Mouse (Mus musculus) midbrain, embryonic 12.5 days (tissue): ENCODE data around the gene Rnf185. TPM values are rescaled to one million over a fixed set of nuclear protein-coding genes. Genes with fewer than 3 reads are reported as not detected.

Source experiments
- ATAC-seq: fragments of 200-750 bp; cut with Nextera tagmentation; 2 replicates; pipeline ENCODE4 v1.8.0; 2017; ENCODE audit warnings: low read depth, moderate TSS enrichment, moderate library complexity; ENCODE audit not compliant: low FRiP score
- H3K27ac ChIP-seq: fragments of 300-500 bp; sonication (generic); replicated peaks from 2 replicates; pipeline ENCODE4 v1.5.1; 2016; ENCODE audit warnings: mild to moderate bottlenecking
- H3K27me3 ChIP-seq: fragments of 300-500 bp; sonication (generic); 2 replicates; pipeline ENCODE4 v1.6.1; 2016; ENCODE audit warnings: mild to moderate bottlenecking
- H3K36me3 ChIP-seq: fragments of 300-500 bp; sonication (generic); 2 replicates; pipeline ENCODE4 v1.6.1; 2016
- H3K4me1 ChIP-seq: fragments of 300-500 bp; sonication (generic); 2 replicates; pipeline ENCODE4 v1.6.1; 2016
- H3K4me2 ChIP-seq: fragments of 300-500 bp; sonication (generic); replicated peaks from 2 replicates; pipeline ENCODE4 v1.6.1; 2016; ENCODE audit warnings: mild to moderate bottlenecking, moderate library complexity
- H3K4me3 ChIP-seq: fragments of 300-500 bp; sonication (generic); 2 replicates; pipeline ENCODE4 v1.5.1; 2016; ENCODE audit warnings: mild to moderate bottlenecking
- H3K9ac ChIP-seq: fragments of 300-500 bp; sonication (generic); replicated peaks from 2 replicates; pipeline ENCODE4 v1.6.1; 2016; ENCODE audit warnings: mild to moderate bottlenecking, moderate library complexity
- H3K9me3 ChIP-seq: fragments of 300-500 bp; sonication (generic); 2 replicates; pipeline ENCODE4 v1.6.1; 2016; ENCODE audit warnings: mild to moderate bottlenecking
- WGBS: fragments of 180-500 bp; shearing (Covaris S2); methylation state at CpG from one replicate; pipeline ENCODE4 v1.1.7; 2016; 5-methylcytosine and 5-hydroxymethylcytosine counted together
- polyA plus RNA-seq: library from polyadenylated mRNA; unstranded; fragments of >200 nt; fragmentation: Nextera tagmentation; extraction: Ambion mirVana; gene quantifications from 2 replicates; pipeline ENCODE4 v1.2.1, GENCODE M21; 2016

Rnf185 gene
- polyA plus RNA-seq, 1 experiment from 2014 or later: 46.7 TPM

DNA sequence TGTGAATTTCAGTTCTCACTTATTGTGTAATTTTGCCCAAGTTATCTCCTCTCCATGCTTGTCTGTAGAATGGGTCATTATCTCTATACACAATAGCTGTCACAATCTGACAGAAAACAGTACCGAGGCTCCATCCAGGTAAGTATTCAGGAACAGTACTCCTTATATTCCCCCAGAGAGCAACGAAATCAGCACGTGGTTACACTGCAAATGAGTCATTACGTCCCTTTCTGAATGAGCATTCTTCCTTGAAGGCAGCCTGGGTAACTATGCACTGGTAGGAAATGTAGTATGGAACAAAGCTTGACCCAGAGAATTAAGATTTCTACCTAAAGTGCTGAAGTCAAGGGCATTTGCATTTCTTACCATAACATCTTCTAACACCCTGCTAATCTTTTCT lies 9.5 kb downstream of the Rnf185 start:
- Histone ChIP-seq H3K4me3 (no peak overlapping the region), H3K9me3 (no peaks in the 10 kb centered on the region), H3K27ac (no peak overlapping the region), H3K27me3 (no peaks in the 10 kb centered on the region), H3K4me2 (no peak overlapping the region), H3K4me1 (0 out of 2 replicates have a peak, but pooled peaks cover 2% of the 10 kb centered on the region), H3K9ac (no peak overlapping the region), H3K36me3 (no peaks in the 10 kb centered on the region)
- ATAC-seq: no peak
- 84% methylated on average over 4 of the region's 4 CpGs for WGBS

DNA sequence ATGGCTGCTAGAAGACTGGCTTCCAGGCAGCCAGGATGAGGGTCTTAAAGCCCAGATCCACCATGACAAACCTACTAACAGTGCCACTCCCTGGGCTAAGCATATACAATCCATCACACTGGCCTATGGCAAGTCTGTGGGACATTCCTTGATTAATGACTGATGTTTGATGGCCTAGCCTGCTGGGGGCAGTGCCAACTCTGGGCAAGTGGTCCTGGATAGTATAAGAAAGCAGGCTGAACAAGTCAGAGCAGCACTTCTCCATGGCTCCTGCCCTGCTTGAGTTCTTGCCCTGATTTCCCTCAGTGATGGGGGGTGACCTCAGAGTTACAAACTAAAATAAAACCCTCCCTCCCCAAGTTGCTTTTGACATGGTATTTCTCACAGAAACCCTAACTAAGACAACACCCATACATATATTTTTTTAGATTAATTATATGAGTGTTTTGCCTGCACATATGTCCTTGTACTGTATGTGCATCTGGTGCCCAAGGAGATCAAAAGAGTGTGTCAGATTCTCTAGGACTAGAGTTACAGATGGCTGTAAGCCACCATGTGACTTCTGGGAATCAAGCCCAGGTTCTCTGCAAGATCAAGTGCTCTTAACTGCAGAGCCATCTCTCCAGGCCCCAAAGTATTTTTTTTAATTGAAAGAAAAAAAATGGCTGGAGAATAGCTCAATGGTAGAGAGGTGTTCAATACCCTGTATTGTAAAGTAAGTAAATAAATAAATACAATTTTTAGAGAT lies 10.3 kb downstream of the Rnf185 start:
- Histone ChIP-seq H3K4me3 (no peak overlapping the region), H3K36me3 (no peaks in the 10 kb centered on the region), H3K4me2 (no peak overlapping the region), H3K9me3 (no peaks in the 10 kb centered on the region), H3K27me3 (no peaks in the 10 kb centered on the region), H3K4me1 (0 out of 2 replicates have a peak, but pooled peaks cover 2% of the 10 kb centered on the region), H3K27ac (no peak overlapping the region), H3K9ac (no peak overlapping the region)
- ATAC-seq: no peak

DNA sequence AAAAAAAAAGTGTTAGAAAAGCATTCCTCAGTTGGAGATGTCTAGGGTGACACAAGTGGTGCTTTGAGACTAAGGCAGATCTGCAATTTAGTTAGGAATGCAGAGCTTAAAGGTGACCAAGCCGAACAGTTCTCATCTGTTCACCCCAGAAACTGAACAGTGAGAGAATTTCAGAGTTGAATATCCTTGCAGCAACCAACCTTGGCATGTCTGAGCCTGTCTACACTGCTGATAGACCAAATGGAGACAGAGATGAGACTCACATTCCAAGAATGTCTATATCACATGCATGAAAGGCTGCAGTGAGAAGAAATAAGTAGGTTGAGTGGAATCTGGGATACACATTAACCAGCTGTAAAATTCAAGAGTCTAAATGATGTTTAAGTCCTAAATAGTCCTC lies 14.5 kb downstream of the Rnf185 start:
- Histone ChIP-seq H3K4me2 (no peak overlapping the region), H3K9ac (no peak overlapping the region), H3K9me3 (no peaks in the 10 kb centered on the region), H3K4me1 (no peaks in the 10 kb centered on the region), H3K36me3 (no peaks in the 10 kb centered on the region), H3K27me3 (no peaks in the 10 kb centered on the region), H3K4me3 (no peak overlapping the region), H3K27ac (no peak overlapping the region)
- 91% methylated on average over 1 of the region's 1 CpGs for WGBS
- ATAC-seq: no peak

DNA sequence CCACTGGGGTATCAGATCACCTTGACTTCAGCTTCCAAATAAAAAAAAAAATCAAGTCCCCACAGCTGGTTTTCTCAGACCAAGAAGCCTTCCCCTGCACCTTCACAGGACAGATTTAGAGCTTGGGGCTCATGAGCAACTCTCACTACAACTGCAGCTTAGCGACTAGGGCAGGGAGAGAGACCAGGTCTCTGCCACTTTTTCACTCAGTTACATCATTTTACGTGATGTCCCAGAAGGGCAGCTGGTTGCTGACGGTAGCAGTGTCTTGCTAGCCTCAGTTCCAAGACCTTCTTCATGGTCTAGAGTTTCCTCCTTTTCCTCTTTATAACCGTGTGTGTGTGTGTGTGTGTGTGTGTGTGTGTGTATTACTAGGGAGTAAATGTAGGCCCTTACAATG lies 18.4 kb downstream of the Rnf185 start:
- Histone ChIP-seq H3K4me1 (no peaks in the 10 kb centered on the region), H3K4me3 (no peak overlapping the region), H3K9me3 (no peaks in the 10 kb centered on the region), H3K9ac (no peak overlapping the region), H3K4me2 (no peak overlapping the region), H3K27me3 (no peaks in the 10 kb centered on the region), H3K36me3 (no peaks in the 10 kb centered on the region), H3K27ac (no peak overlapping the region)
- WGBS: 88% methylated on average over 4 of the region's 4 CpGs
- ATAC-seq: no peak

DNA sequence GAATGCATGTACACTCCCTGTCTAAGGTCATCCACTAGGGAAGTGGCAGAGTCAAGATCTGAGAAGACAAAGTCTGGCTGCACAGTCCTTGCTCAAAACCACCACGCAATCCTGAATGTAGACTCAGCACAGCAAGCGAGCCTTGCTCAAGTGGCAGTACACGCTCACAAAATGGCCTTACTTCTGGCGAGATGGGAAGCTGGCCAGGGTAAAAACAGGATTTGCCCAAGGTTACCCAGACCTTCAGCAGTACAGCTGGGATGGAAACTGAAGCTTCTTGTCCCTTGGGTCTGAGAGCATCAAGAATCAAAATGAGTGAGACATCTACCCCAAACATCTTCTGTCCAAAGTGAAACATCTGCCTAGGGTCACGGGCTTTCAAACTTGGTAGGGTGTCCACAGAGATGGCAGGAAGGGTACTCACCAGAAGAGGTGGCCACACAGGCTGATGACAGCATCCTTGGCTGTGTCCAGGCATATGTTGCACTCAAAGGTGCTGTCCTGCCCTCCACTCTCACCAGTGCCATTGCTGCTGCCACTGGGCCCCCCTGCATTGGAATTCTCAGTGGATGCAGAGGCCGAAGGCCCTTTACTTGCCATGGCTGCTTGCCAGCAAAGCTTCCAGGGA lies 20.1 kb downstream of the Rnf185 start:
- H3K27me3 ChIP-seq: no peaks in the 10 kb centered on the region
- H3K36me3 ChIP-seq: no peaks in the 10 kb centered on the region
- H3K27ac ChIP-seq: no peak overlapping the region
- H3K4me1 ChIP-seq: no peaks in the 10 kb centered on the region
- WGBS: 94% methylated on average over 6 of the region's 6 CpGs
- H3K9ac ChIP-seq: no peak overlapping the region
- no peak for ATAC-seq
- H3K4me2 ChIP-seq: no peak overlapping the region
- no peak overlapping the region for H3K4me3 ChIP-seq
- no peaks in the 10 kb centered on the region for H3K9me3 ChIP-seq

DNA sequence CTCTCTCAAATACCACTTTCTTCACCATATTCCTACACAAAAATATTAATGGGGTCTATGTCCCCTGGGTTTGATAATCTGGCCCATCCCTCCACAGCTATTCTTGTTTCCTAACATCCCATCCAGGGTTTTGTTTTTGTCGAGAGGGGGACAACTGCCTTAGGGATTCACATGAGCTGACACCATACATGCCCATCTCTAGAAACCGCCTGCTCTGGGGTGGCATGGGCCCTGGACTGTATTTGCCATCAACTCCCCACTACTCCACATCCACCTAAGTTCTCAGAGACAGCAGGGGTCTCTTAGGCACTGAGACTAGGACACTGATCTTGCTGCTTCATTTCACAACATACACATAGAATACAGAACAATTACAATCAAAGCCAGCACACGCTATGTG lies 20.6 kb downstream of the Rnf185 start:
- Histone ChIP-seq H3K9me3 (no peaks in the 10 kb centered on the region), H3K4me1 (no peaks in the 10 kb centered on the region), H3K36me3 (peaks cover under 1% of the 10 kb centered on the region; the same call in 1 of the 2 replicates), H3K4me2 (no peak overlapping the region), H3K27ac (no peak overlapping the region), H3K27me3 (no peaks in the 10 kb centered on the region), H3K9ac (no peak overlapping the region), H3K4me3 (no peak overlapping the region)
- ATAC-seq: no peak
- 91% methylated on average over 3 of the region's 3 CpGs for WGBS

DNA sequence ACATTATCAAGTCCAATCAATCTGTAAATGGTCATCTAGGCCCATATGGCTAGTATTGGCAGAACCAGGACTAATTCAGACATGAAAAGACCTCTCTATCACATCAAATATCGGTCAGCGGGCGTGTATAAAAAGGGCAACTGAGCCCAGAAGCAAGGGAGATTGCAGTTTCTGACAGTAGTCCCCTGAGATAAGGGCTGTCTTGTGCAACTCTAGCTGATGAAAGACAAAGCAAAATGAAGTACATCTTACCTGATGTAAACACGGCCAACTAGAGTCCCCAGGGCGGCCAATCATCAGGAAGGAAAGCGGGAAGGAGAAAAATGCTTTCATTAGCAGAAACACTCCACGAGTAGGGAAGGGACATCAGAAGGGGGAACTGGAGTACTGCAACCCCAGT lies 23.5 kb downstream of the Rnf185 start:
- Histone ChIP-seq H3K36me3 (peaks cover 24% of the 10 kb centered on the region), H3K4me3 (no peak overlapping the region), H3K27ac (no peak overlapping the region), H3K9me3 (no peaks in the 10 kb centered on the region), H3K4me2 (no peak overlapping the region), H3K27me3 (no peaks in the 10 kb centered on the region), H3K9ac (no peak overlapping the region), H3K4me1 (no peaks in the 10 kb centered on the region)
- WGBS: 86% methylated on average over 7 of the region's 7 CpGs
- ATAC-seq: no peak

DNA sequence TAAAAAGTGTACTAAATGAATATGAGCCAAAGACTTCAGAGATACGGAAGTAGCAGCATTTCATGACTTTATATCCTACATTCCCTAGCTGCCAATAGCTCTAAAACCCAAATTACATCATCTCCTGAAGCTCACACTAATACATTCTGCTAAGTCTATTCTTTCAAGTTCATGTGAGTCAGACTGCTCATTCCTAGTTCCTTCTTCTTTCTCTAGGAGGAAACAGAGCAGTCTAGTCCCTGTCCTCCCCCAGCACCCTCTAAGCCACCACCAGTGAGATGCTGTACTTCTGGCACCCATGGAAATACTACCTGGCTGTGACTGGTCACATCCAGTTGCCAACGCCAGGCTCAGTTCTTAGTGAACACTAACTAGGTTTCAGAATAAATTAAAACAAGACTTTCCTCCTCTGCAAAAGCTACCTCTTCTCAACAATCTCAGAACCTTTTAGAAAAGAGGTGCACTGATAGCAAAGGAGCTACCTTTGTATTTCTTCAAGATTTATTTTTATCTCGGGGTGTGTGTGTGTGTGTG lies 24.4 kb downstream of the Rnf185 start:
- Histone ChIP-seq H3K4me2 (no peak overlapping the region), H3K4me3 (no peak overlapping the region), H3K36me3 (peaks cover 31% of the 10 kb centered on the region), H3K27ac (no peak overlapping the region), H3K4me1 (no peaks in the 10 kb centered on the region), H3K9me3 (0 out of 2 replicates have a peak, but pooled peaks cover 2% of the 10 kb centered on the region), H3K9ac (no peak overlapping the region), H3K27me3 (no peaks in the 10 kb centered on the region)
- 84% methylated on average over 3 of the region's 3 CpGs for WGBS
- no peak for ATAC-seq

DNA sequence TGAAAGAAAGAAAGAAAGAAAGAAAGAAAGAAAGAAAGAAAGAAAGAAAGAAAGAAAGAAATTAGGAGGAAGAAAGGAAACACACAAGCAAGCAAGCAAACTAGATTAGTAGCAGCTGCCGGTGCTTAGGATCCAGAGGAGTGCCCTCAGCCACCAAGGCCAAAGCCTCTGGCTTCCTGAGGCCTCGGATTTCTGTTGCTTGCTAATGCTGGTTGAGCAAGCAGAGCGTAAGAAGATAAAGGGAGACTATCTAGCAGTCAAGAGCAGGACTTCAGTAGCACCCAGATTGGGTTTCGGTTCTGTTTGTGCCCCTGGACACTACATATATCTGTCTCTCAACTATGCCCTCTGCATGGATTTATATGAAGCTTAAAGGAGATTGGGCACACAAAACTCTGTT lies 29.9 kb downstream of the Rnf185 start:
- no peak overlapping the region for H3K4me2 ChIP-seq
- H3K9me3 ChIP-seq: 0 out of 2 replicates have a peak, but pooled peaks cover 2% of the 10 kb centered on the region
- ATAC-seq: no peak
- peaks cover 59% of the 10 kb centered on the region for H3K36me3 ChIP-seq
- no peak overlapping the region for H3K4me3 ChIP-seq
- no peaks in the 10 kb centered on the region for H3K4me1 ChIP-seq
- no peak overlapping the region for H3K9ac ChIP-seq
- H3K27me3 ChIP-seq: no peaks in the 10 kb centered on the region
- no peak overlapping the region for H3K27ac ChIP-seq
- 87% methylated on average over 4 of the region's 4 CpGs for WGBS

DNA sequence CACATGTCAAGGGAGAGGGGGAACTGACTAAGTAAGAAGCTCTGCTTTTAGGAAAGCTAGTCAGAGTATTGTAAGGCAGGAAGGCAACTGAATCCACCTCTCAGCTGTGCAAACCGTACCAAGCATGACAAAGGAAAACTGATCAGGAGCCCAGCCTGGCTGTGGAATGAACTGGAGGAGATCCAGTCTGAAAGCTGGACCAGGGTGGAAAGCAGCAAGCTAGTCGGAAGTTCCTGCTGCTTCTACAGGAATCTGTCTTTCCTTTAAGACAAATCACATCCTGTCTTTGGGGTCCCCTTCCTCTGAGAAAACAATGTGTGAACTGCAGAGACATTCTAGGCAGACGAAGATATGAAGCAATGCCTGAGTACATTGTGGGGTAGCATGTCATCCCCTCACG lies 33.4 kb downstream of the Rnf185 start:
- peaks cover 66% of the 10 kb centered on the region for H3K36me3 ChIP-seq

DNA sequence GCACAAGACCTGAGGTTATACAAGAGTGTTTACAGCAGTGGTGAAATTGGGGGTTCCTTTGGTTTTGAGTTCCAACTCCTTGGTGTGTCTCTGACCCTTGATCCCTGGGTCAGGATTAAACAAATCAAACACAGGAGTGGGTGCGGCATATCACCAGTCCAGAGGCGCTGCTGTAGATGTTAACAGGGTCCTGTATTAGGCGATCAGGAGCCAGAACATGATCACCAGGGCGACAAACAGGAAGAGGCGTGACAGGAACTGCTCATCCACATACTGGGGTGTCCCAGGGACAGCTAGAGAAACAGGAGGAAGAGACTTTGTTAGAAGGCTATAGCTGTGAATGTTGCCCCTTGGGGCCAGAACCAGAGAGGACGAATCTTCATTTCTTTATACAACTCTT lies 34.4 kb downstream of the Rnf185 start:
- 82% methylated on average over 6 of the region's 6 CpGs for WGBS
- H3K4me1 ChIP-seq: no peaks in the 10 kb centered on the region
- H3K4me2 ChIP-seq: no peak overlapping the region
- H3K4me3 ChIP-seq: no peak overlapping the region
- no peak for ATAC-seq
- H3K27ac ChIP-seq: no peak overlapping the region
- H3K9ac ChIP-seq: no peak overlapping the region
- H3K9me3 ChIP-seq: no peaks in the 10 kb centered on the region
- peaks cover 60% of the 10 kb centered on the region for H3K36me3 ChIP-seq
- H3K27me3 ChIP-seq: no peaks in the 10 kb centered on the region

More for the DNA sequence above, 33.4 kb downstream of the Rnf185 start:
- H3K9ac ChIP-seq: no peak overlapping the region
- 87% methylated on average over 4 of the region's 4 CpGs for WGBS
- no peaks in the 10 kb centered on the region for H3K27me3 ChIP-seq
- H3K4me1 ChIP-seq: no peaks in the 10 kb centered on the region
- H3K4me3 ChIP-seq: no peak overlapping the region
- H3K4me2 ChIP-seq: no peak overlapping the region
- H3K9me3 ChIP-seq: 0 out of 2 replicates have a peak, but pooled peaks cover 2% of the 10 kb centered on the region
- no peak for ATAC-seq
- no peak overlapping the region; the same call in 1 of the 2 replicates for H3K27ac ChIP-seq

DNA sequence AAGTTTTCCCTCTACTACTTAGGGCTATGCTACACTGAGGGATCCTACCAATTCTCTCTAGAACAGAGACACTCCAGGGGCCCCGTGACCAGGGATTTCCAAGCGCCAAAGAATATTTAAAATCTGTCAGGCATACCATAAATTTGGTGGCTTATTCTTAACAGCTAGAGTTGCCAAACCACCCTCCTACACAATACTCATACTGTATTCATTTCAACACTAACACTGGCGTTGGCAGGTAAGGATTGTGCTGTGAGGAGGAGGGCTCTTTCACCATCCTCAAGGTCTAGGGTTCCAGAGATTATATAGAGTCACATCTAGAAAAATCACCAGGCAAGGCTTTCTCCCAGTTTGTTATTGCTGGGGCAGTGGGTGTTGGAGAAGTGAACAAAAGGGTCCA lies 35.8 kb downstream of the Rnf185 start:
- WGBS: 94% methylated on average over 3 of the region's 3 CpGs
- Histone ChIP-seq H3K36me3 (peaks cover 58% of the 10 kb centered on the region), H3K27ac (no peak overlapping the region), H3K4me2 (no peak overlapping the region), H3K9ac (no peak overlapping the region), H3K27me3 (no peaks in the 10 kb centered on the region), H3K9me3 (no peaks in the 10 kb centered on the region), H3K4me3 (no peak overlapping the region), H3K4me1 (no peaks in the 10 kb centered on the region)
- no peak for ATAC-seq
